Mouse (Mus musculus): ENCODE results near the gene Saxo2.

GRCm38 (mm10) chr7:82602008-82602407, 46.3 kb downstream of the Saxo2 start:
- TF ChIP-seq POLR2A (IDR thresholded peaks at IDR 0.05; ENCODE audit: insufficient read depth, low read depth, low read length) (no peak), CTCF (IDR thresholded peaks at IDR 0.05) (no peak)

Measured in heart, adult 2 months (tissue).